Mouse (Mus musculus): ENCODE results near the gene Ly86. TPM values are rescaled to one million over a fixed set of nuclear protein-coding genes. Genes with fewer than 3 reads are reported as not detected.

The Ly86 gene
- polyA plus RNA-seq (2017; shearing (Covaris generic)): 10 to 100 TPM in 1 of 2 experiments, 1 to 10 TPM in 1; 2.6 to 10.2 TPM

DNA sequence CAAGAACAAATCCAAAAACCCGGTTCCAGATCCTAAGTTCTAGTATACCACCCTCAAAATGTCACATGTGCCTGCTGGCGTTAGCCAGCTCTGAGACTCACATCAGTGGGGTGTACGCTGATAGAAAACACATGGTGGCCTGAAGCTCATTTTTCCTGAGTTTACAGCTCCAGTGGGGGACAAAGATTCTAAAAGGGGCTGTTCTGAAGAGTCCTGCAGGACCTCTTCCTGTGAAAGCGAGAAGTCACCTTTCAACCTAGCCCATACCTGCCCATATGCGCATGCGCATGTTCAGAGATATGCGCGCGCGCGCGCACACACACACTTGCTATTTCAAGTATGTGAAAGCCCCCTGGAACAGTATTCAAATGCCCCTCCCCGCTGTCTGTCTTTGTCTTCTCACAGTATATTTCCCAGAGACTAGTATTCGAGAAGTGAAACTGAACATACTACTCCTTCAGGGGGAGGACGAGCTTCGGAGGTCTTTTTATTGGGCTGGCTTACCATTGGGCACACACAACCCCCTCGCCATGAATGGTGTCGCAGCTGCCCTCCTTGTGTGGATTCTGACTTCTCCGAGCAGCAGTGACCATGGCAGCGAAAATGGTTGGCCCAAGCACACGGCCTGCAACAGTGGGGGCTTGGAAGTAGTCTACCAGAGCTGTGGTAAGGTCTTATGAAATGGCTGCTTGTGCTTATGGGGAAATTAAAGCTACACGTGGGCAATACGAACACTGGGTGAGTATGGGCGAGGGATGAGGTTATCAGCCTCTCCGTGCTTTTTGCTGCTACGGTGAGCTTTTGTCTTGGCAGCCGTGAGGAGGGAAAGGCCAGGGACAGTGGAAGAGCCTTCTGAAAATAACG is at the start of gene Ly86:
Ly86 (plus strand) TSS at position 300 of the 864 bp plus-strand sequence.
- no peak for ATAC-seq

DNA sequence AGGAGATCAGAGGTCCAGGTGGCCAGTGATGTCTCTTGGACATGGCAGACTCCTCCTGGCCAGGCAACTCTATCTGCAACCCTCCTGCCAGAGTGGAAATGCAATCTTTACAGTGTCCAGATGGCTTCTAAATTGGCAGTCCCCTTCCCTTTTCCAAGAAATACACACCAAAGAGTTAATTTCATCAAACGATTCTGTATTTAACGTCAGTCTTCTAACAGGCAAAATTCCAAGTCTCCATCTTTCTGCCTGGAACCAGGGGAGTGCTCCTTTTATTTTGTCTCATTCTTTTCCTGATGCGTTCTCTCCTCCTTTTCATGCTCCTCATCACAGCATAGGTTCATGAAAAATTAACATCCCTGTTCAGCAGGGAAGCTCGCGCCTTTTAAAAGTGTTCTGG is 47.1 kb upstream of the Ly86 start:
- ATAC-seq: no peak

DNA sequence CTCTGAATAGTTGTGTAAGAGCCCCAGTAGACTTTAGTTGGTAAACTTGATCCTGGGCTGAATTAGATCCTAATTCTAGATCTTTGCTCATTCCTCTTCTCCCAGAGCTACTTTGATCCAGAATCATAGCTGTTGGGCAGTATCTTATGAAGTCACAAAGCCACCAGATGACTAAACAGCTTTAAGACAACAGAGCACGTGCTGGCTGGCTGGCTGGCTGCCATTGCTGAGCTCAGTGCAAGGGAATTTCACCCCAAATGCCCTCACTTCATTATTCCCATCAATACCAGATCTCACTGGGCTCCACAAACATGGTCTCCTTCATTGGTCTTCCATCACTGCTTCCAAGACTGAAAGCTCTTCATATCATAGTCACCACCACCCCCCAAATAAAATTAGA is 46.2 kb upstream of the Ly86 start:
- ATAC-seq: no peak

DNA sequence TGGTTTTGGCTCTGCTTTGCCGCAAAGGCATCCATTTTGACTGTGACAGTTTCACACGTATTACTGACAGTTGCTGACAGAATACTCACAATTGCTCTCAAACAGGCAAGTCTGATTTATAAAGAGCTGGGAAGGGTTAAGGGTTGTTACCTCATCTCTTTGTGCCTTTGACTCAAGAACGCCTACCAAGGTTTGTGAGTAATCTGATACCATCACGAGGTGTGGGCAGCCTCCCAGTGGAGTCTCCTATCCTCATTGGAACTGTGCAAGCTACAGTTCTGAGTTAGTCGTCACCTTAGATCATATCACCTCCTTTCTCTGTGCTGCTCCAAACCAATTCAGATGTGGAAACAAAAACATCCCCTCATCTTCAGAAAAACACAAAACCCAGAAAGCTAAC is 42.1 kb upstream of the Ly86 start:
- ATAC-seq: no peak

DNA sequence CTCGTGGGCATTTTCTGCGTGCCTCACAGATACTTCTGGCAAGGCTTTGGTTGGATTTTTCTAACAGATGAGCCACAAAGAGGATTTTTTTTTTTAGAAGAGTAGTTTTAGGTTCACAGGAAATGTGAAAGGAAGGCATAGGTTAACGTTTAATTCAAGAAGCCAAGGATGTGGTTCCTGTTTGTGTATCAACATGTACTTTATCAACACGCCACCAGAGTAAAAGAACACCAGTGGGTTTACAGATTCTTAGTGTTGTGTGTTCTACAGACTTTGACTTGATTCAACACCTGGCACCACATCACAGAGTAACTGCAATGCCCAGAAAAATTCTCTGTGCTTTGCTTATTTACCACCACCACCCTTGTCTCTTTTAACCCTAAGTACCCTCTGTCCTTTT is 37.0 kb upstream of the Ly86 start:
- peak; percentile 68 for ATAC-seq

DNA sequence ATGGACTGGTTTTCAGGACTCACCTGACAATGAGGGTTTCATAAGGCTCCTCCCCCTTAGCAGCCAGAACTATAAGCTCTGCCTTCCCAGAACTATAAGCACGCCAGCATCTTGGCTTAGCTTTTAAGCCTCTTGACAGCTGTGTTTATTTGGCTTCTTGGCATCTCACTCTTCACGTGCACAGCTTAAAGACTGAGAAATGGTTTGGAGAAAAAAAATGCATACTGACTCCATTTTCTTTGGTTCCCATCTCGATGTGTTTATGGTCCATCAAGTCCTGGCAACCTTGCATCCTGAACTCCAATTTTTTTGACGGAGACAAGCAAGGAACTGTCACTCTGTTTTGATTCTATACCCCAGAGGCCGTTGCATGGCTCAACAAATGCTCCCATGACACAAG is 35.7 kb upstream of the Ly86 start:
- no peak for ATAC-seq

DNA sequence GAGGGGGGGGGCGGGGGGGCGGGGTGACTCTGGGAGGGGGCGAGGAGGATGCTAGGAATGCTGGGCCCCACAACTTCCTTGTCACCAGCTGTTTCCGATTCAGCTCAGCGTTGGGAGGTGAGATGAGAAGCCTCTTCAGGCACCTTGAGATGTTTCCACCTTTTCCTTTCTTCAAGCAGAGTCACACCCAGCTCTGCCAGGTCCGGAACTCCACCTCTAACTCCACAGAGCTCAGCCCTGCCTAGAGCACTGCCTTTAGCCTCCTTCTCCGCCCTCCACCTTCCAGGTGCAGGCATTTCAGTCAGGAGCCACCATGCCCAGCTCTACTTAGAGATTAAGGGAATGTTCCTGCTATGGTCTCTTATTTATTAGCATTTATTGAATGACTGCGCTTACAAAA is 34.7 kb upstream of the Ly86 start:
- no peak for ATAC-seq

DNA sequence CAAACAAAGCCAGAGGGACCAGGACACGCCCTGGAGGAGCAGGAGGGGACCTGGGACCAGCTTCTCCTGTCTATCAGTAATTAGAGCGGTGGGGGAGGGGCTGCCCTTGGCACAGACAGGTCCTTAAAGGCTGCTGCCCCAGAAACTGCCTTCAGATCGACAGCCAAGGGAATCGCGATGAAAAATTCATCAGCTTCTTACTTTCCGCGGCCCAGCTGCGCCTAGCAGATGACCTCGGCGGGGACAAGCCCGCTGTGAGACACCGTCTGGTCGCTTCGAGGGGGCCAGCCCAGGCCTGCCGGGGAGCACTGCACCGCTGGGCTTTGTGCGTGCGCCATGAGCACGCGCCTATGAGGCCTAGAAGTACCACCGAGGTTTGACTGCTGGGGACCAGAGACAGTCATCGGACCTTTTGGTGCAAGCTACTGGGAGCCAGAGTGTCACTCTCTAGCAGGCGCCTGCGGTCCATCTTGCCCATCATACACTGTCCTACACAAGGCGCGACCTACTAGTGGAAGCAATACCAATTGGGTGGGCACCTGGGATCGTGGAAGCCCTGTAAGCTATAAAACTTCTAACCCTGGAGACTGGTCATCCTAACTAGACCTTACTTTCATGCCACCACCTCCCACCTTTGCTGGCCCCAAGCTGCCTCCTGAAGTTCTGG is 33.3 kb upstream of the Ly86 start:
- no peak for ATAC-seq

DNA sequence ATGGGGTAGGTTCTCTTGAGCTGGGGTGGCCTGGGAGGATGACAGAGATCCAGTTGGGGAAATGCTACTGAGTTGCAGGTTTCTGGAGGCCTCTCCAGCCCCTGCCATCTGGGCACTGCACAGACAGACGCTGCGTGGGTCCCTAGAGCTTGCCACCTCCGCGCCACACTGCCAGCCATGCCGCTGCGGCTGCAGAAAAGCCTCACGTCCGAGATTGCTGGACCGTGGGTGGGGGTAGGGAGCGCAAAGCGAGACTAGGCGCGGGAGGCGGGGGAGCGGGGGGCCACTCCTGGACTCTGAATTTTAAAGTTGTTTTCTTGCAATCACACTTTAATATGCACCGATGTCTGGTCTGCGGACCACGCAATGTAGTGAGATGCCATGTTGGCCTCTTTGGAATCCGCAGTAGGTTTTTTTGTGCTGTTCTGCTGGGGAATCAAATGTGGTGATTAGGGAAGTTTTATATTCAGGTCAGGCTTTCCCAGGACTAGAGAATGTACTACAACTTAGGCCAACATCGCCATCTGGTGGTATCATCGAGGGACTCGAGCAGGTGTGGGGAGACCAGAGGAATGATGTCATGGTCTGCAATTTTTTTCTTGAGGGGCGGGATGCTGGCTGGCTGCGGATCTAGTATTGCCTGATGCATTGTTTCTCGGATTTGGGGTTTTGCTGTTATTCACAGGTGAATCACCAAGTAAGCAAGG is 32.6 kb upstream of the Ly86 start:
- peak; percentile 82 for ATAC-seq

DNA sequence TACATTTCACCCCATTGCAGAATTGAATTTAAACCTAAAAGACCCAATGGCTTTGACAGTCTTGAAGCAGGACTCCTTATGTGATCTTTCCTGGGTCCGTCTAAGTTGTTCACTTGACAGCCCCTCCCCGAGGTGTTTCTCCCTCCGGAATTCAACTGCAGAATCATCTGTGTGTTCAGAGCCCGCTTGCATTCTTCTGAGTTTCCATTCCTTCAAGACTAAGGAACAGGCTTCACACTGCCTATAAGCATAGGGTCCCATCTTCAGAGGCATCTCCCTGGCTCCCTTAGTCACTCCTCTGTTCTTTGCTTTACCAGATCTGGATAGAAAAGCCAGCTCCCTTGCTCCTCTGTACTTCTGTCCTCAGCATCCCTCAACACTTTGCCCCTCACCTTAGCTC is 32.1 kb upstream of the Ly86 start:
- no peak for ATAC-seq

DNA sequence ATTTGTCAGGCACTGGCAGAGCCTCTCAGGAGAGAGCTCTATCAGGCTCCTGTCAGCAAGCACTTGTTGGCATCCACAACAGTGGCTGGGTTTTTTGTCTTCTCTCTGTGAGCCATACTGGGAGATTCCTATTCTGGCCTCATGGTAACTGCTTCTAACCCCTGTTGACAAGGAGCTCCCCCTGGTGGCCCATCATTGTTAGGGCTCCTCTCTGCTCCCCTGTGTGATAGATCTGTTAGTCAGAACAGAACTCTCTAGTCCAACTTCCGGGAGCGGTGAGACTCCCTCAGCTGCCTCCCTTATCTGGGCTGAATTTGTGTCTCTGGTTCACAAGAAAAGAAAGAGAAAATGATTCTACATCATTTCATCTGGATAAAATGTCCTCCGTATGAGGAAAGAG is 19.5 kb upstream of the Ly86 start:
- peak; percentile 96 for ATAC-seq

DNA sequence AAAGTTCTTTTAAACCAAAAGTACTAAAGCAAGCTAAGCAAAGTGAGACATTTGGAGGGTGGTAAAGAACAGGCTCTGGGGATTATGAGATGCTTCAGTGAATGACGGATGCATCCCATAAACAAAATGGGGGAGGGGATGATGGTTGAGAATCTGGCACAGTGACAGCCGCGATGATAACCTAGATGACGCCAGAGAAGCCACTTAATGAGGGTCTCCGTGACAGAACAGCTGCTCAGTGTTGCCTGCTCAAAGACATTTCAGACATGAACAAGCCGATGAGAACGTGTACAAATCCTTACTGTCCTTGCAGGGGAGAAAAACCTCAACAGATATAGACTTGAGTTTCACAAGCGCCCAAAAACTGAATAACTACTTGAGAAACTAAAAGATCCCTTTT is 15.3 kb upstream of the Ly86 start:
- no peak for ATAC-seq

DNA sequence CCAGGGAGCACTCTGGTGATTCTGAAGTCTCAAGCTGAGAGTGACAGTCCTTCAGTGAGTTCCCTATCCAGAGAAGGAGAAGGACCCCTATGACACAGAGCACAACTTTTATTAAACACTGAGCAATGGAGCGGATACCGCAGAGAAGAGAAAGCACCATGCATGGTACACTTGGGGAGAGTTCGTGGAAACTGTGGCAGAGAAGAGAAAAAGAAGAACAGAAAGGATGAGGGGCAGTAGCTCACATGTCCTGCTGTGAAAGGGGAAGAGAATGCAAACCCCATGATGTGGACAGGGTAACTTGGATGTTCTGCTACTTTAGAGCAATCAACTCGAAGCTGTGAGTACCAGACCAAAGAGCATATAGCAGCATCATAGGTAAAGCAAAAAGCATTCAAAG is 14.0 kb upstream of the Ly86 start:
- no peak for ATAC-seq

DNA sequence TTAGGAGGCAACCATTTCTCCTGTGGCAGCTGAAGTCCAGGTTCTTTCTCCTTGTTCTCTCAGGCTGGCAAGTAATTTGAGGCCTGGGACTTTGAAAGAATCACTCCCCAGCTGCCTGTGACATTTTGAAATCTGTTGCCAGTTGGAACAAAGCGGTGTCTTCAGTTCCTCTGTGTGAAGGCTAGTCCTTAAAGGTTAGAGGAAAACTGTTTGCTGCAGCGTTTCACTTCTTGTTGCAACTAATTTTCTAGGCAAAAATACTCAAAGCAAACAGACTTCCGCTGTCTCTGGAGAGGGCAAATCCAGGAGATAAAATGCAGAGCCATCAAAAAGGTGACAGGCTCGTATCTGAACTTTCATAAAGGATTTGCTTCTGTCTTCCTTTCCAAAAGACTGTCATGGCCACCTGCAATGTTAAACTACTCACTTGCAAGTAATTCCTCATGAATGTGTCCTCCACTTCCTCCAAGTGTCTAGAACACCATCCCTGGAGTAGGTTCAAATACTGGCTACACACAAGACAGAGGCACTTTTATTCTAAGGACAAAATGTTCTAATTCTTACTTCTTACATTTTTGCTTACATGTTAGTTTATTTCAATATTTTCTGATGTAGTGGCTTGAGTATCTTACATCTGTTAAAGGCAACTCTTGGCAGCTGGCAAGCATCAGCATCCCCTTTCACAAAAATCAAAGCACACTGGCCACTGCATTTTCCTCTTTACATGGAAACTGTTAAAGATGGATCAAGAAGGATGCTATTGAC is 12.0 kb upstream of the Ly86 start:
- no peak for ATAC-seq

DNA sequence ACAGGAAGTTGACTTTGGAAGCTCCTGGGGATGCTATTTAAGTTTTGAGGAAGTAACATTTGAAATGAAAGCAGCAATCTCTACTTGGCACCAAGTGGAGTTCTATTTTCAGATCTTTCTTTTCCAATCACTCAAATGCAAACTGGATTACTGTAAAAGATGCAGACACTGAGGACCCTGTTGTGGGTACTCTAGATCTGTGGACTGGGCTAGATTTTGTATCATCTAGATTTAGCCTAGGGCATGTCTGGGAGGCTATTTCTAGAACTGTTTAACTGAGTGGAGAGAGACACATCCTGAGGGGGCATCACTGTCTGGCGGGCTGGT is 11.5 kb upstream of the Ly86 start:
- no peak for ATAC-seq

DNA sequence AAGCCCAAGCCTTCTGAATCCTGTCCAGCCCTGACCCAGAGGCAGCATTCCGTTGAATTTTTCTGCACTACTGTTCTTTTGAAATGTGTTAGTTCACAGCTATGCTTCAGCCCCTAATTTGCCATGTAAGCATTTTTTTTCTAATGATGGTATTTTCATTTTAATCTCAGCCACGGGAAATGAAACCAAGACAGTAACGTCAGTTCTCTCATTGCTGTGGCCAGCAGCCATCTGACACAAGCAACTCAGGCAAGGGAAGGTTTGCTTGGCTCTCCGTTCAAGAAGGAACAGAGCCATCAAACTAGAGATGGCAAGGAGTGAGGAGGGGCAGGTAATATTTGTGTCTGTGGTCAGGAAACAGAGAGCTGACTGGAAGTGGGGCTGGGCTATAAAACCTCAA is 7.7 kb upstream of the Ly86 start:
- ATAC-seq: no peak

DNA sequence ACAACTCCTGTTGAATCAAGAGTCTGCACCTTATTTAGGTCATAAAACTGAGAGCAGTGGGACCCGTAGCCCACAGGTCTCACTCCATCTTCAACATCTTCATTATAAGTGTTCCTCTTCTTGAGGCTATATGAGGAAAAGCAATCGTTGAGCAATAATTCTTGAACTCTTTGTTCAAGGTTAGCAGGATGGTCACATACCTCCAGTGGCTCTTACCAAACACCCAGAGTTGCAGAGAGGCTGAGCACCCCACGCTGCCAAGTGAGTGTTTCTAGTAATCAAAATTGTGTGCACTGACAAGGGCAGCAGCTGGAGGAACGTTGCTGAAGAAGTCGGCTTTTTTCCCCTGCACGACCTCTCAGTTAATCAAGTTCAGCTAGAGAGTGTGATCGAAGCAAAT is 7.1 kb upstream of the Ly86 start:
- ATAC-seq: no peak

DNA sequence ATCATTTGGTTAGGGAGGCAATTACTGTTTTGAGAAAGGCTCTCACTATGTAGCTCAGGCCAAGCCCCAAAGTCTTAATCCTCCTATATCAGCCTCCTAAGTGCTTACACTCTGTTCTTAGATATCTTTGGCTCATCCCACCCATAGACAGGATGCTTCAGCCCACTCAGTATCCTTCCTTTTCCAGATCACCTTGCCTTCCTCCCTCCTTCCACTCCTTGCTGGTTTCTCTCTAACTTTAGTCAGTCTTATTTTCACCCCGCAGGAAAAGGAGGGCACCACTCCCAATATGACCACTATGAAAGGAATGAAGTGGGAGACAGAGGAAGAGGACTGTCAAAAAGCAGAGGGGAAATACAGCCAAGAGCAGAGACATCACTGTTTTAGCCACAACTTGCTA is 2.2 kb upstream of the Ly86 start:
- ATAC-seq: no peak

DNA sequence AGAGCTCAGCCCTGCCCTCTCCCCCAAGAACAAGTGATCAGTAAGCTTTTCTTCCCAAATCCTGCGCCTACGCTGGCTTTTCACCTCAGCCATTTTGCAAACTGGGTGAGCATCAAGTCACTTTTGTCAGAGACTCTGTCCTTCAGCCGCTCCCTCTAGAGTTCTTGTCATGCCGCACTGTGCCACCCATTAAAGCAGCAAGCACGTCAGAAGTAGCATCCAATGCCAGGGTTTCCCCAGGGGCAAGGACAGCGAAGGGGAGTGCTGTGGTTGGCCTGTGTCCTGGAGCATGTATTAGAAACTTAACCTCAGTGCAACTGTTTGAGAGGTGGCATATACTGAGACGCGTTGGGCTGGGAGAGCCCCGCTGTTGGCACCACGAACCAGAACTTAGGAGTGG is 815 bp downstream of the Ly86 start:
- ATAC-seq: no peak

DNA sequence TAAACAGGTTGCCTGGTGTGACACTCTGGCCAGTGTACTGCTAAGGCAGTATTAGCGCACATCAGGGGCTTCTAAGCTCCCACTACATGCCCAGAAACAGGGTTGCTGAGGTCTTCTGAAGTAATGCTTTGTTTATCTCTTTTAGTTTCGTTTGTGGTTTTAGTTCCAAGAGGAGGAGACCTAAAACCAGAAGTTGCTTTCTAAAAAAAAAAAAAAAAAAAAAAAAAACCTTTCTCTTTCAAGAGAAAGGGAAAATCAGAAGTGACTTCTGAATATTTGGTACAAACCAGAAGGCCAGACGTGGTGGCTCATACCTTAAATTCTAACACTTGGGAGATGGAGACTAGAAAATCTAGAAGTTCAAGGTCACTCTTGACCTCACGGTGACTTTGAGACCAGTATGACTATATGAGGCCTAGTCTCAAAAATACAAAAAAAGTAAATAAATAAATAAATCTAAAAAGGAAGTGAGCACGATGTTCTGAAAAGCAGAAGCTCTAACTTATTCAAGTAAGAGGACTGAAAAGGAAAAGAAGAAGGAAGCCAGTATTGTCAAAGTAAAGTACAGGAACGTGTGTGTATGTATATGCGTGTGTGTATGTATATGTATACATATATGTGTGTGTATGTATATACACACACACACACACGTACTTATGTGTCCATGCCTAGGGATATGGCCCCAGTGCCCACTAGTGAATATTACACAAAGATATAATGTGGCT is 3.0 kb downstream of the Ly86 start:
- ATAC-seq: no peak

DNA sequence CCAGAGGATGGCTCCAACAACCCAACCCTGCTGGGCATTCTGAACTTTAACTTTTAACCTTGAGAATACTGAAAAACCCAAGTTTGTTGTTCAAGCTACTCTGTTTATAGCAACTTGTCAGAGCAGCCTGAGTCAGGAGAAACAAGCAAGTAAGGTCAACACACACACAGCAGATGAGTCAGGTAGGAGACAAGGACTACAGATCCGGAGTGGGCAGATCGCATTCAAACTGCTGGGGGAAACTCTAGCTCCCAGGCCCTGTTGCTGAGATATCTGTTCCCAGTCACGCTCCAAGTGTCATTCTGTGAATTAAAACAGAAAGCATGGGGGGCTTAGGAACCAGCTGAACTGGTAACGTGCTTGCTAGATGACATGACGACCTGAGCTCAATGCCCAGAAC is 4.0 kb downstream of the Ly86 start:
- ATAC-seq: no peak

DNA sequence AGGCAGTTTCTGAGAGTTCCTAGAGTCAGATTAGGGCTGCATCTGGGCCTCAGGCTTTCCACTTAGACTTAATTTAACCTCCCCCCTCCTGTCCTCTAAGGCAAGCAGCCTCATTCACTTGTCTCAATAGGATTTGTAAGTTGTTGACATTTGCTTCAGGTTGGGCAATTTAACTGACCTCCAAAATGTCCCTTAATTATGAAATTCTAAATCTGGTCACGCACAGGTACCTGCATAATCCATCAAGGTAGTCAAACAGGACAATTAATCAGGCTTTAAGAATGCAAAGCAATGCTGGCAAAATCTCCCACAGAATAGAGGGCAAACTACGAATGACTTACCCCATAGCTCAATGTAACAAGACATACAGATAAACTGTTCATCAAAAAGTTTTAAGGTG is 8.0 kb downstream of the Ly86 start:
- ATAC-seq: no peak

Measured in CD4-positive, CD25-positive, alpha-beta regulatory T cell, adult 4 months (primary cell).